Mouse (Mus musculus) forebrain, embryonic 11.5 days (tissue): ENCODE data around the gene Bag5. TPM values are rescaled to one million over a fixed set of nuclear protein-coding genes. Genes with fewer than 3 reads are reported as not detected.

Experiments used
- ATAC-seq: fragments of 200-750 bp; cut with Nextera tagmentation; replicated peaks from 2 replicates; pipeline ENCODE4 v1.8.0; 2017; ENCODE audit warnings: moderate TSS enrichment; ENCODE audit not compliant: low FRiP score
- DNase-seq: peaks from one replicate; pipeline ENCODE4 v3.0.0-alpha.2; 2017; ENCODE audit warnings: low spot score
- H3K27ac ChIP-seq: fragments of 300-500 bp; sonication (generic); 2 replicates; pipeline ENCODE4 v1.5.1; 2014; ENCODE audit warnings: low read depth, low read length
- H3K27me3 ChIP-seq: fragments of 300-500 bp; sonication (generic); 2 replicates; pipeline ENCODE4 v1.6.1; 2014; ENCODE audit warnings: mild to moderate bottlenecking, low read length, mixed read lengths; ENCODE audit not compliant: control insufficient read depth, insufficient read depth
- H3K36me3 ChIP-seq: fragments of 300-500 bp; sonication (generic); 2 replicates; pipeline ENCODE4 v1.6.1; 2014; ENCODE audit warnings: mild to moderate bottlenecking, low read length, moderate library complexity, mixed read lengths; ENCODE audit not compliant: control insufficient read depth, insufficient read depth
- H3K4me1 ChIP-seq: fragments of 300-500 bp; sonication (generic); replicated peaks from 2 replicates; pipeline ENCODE4 v1.6.1; 2014; ENCODE audit warnings: low read length, mixed read lengths; ENCODE audit not compliant: control insufficient read depth, insufficient read depth
- H3K4me2 ChIP-seq: fragments of 300-500 bp; sonication (generic); 2 replicates; pipeline ENCODE4 v1.6.1; 2014; ENCODE audit warnings: low read depth, mild to moderate bottlenecking, low read length, moderate library complexity, mixed read lengths; ENCODE audit not compliant: severe bottlenecking
- H3K4me3 ChIP-seq: fragments of 300-500 bp; sonication (generic); 2 replicates; pipeline ENCODE4 v1.5.1; 2014; ENCODE audit warnings: low read depth, low read length
- H3K9ac ChIP-seq: fragments of 300-500 bp; sonication (generic); 2 replicates; pipeline ENCODE4 v1.6.1; 2014; ENCODE audit warnings: low read length
- H3K9me3 ChIP-seq: fragments of 300-500 bp; sonication (generic); 2 replicates; pipeline ENCODE4 v1.6.1; 2016; ENCODE audit warnings: low read length, mixed read lengths; ENCODE audit not compliant: control insufficient read depth
- WGBS: fragments of 180-500 bp; shearing (Covaris S2); extraction: QIAGEN DNeasy Blood & Tissue Kit; methylation state at CpG from one replicate; pipeline ENCODE4 v1.1.7; 2014; 5-methylcytosine and 5-hydroxymethylcytosine counted together
- polyA plus RNA-seq: library from polyadenylated mRNA; unstranded; fragments of >200 nt; fragmentation: Nextera tagmentation; extraction: Ambion mirVana; gene quantifications from 2 replicates; pipeline ENCODE4 v1.2.1, GENCODE M21; 2014

Gene Bag5
- 65.2 and 67.7 TPM in 2 replicates for polyA plus RNA-seq

DNA sequence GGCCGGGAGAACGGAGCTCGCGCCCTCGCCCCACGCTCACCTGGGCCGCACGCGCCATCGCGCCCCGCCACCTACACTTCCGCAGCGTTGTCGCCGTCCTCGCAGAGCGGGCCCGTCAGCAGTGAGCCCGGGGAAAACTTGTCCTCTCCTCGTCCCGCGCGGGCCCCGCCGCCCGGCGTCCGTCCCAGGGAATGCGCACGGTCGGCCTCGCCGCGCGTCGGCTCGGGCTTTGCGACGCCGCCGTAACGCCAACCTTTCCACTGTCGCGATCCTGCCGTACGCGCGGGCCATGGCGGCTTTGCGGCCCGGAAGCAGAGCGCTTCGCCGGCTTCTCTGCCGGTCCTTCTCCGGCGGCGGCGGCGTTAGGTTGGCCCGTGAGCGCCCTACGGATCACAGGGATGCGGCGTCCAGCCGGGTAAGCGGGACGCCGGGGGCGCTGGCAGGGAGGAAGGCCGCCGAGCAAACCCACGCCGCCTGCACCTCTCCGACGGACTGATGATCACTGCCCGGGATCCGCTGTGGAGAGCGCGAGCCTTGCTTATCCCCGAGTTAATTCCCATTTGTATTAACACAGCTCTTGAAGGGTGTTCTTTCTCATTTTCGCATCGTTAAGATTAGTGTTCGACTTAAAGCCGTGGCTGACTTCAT lies at the start of gene Bag5, which contains the start of gene Apopt1:
Gene Bag5 (minus strand): TSS at position 254 of the 648 bp plus-strand sequence.
Gene Apopt1 (plus strand): TSS at position 258 of the 648 bp plus-strand sequence.
- peak within 1 kb of the TSS; percentile 99 for H3K4me3 ChIP-seq
- H3K4me2 ChIP-seq = peak within 1 kb of the TSS; percentile 79
- no peaks in the 10 kb centered on the region for H3K27me3 ChIP-seq
- H3K4me1 ChIP-seq = peaks cover 8% of the 10 kb centered on the region; the same call in 1 of the 2 replicates
- peak; percentile 95 for DNase-seq
- H3K27ac ChIP-seq = peak within 1 kb of the TSS; percentile 53
- H3K9me3 ChIP-seq = no peaks in the 10 kb centered on the region
- H3K9ac ChIP-seq = peak within 1 kb of the TSS; percentile 97
- ATAC-seq = peak; percentile 93
- peaks cover 10% of the 10 kb centered on the region; the same call in 1 of the 2 replicates for H3K36me3 ChIP-seq
- under 1% methylated on average over 86 of the region's 86 CpGs for WGBS

DNA sequence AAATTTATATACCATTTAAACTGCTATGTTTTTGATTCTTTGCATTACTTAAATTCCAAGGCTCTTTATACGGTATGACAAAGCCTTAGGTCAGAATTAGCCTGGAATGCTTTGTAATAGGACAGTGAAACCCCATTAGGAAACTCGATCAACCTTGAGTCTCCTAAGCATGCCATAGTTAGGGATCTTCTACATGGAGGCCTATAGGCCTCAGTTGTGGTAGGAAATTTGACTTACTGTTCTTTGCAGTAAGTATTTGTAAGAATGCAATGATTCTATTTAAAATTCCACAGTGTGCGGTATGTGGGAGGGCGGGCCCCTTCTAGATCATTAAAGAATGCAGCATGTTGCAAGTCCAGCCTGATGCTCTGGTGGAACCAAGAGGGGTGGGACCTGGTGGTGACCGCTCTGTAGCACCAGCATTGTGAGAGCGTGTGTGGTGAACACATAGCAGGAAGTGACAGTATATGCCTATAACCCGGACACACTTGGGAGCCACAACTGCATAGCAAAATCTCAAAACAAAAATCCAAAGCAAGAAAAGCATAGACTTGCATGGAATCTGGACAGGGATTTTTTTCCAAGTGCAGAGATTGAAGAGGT lies 47.4 kb upstream of the Bag5 start:
- H3K9ac ChIP-seq = peak overlapping the region; percentile 27; the same call in 1 of the 2 replicates
- no peak overlapping the region for H3K27ac ChIP-seq
- peak overlapping the region; percentile 92 for H3K4me3 ChIP-seq
- H3K9me3 ChIP-seq = no peaks in the 10 kb centered on the region
- WGBS = 78% methylated on average over 7 of the region's 7 CpGs
- no peak for DNase-seq
- H3K4me2 ChIP-seq = peak overlapping the region; percentile 98
- H3K36me3 ChIP-seq = no peaks in the 10 kb centered on the region
- no peaks in the 10 kb centered on the region for H3K27me3 ChIP-seq
- H3K4me1 ChIP-seq = peaks cover 9% of the 10 kb centered on the region; the same call in 1 of the 2 replicates
- ATAC-seq = no peak

DNA sequence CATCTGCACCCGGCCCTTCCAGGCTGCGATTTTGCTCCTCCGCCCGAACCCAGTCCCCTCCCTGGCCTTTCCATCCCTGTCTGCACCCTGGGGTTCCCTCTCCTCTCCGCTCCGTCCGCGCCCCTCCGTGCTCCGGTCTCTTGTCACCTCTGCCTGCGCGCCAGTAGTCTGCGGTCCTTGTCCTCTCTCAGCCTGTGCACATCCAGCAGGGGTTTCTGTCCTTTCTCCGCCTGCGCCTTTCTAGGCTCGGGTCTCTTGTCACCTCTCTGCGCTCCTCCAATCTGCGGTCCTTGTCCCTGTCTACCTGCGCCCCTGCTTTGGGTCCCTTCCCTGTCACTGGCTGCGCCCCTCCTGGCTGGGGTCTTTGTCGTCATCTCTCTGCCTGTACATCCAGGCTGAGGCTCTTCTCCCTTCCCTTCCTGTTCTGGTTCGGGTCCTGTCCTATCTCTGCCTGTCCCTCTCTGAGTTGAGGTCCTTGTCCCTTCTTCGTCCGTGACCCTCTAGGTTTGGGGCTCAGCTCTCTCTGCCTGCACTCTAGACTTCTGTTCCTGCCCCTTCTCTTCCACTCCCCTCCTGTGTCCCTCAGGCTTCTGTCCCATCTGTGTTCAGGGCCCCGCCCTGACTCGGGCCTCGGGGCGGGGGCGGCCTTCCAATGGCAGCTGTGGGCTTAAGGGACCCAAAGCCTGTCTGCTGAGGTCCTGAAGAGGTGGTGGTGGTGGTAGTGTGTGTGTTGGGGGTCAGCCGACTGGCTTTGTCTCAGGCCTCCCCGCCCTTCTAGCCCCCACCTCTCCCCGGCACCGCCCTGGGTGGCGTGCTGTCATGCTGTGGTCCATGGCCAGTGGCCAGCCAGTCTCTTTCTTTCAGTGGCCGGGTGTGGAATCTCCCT lies 46.4 kb upstream of the Bag5 start:
- Histone ChIP-seq H3K4me3 (peak overlapping the region; percentile 92), H3K9me3 (no peaks in the 10 kb centered on the region), H3K36me3 (no peaks in the 10 kb centered on the region), H3K9ac (peak overlapping the region; percentile 95), H3K4me2 (peak overlapping the region; percentile 98), H3K27ac (peak overlapping the region; percentile 79), H3K27me3 (no peaks in the 10 kb centered on the region), H3K4me1 (peaks cover 9% of the 10 kb centered on the region; the same call in 1 of the 2 replicates)
- ATAC-seq (peak; percentile 63), DNase-seq (peak; percentile 65)
- 2% methylated on average over 35 of the region's 35 CpGs for WGBS

DNA sequence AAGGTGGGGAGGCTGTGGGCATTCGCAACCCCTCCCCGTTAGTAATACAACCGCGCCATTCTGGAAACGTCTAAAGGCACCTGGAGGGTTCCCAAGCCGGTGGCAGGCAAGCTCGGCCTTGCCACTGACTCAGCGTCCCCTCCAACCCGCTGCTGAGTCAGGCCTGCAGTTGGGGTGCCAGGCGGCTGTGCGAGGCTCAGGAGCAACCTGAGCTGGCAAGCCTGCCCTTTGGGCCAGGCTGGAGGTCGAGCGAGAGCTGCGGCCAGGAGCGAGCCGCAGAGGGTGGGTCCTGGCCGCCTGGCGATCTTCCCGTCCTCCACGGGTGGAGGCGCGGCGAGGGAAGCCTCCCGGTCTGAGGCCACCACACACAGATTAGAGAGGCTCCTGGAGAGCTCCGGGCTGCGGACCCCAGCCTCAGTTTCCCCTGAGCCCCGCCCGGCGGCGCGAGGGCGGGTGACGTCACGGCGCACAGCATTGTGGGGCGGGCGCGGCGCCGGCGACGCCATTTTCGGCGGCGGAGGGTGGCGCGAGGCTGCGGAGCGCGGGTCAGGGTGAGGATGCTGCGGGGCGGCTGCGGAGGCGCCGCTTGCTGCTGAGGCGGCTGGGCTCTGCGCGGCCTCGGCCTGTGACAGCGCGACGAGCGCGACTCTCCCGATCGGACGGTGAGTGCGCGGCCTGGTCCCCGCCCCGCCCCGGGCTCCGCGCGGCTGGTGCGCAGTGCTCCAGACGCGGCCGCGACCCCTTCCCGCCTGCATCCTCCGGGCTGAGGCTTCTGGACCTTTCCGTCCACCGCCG lies 45.5 kb upstream of the Bag5 start, which contains the start of gene Klc1:
Gene Klc1 (plus strand): TSS at position 469 of the 795 bp plus-strand sequence.
- peaks cover 9% of the 10 kb centered on the region; the same call in 1 of the 2 replicates for H3K4me1 ChIP-seq
- no peaks in the 10 kb centered on the region for H3K36me3 ChIP-seq
- no peaks in the 10 kb centered on the region for H3K27me3 ChIP-seq
- peak within 1 kb of the TSS; percentile 98 for H3K4me2 ChIP-seq
- ATAC-seq = peak; percentile 81
- peak within 1 kb of the TSS; percentile 79 for H3K27ac ChIP-seq
- peak within 1 kb of the TSS; percentile 92 for H3K4me3 ChIP-seq
- peak; percentile 89 for DNase-seq
- no peaks in the 10 kb centered on the region for H3K9me3 ChIP-seq
- under 1% methylated on average over 78 of the region's 85 CpGs for WGBS
- H3K9ac ChIP-seq = peak within 1 kb of the TSS; percentile 95

DNA sequence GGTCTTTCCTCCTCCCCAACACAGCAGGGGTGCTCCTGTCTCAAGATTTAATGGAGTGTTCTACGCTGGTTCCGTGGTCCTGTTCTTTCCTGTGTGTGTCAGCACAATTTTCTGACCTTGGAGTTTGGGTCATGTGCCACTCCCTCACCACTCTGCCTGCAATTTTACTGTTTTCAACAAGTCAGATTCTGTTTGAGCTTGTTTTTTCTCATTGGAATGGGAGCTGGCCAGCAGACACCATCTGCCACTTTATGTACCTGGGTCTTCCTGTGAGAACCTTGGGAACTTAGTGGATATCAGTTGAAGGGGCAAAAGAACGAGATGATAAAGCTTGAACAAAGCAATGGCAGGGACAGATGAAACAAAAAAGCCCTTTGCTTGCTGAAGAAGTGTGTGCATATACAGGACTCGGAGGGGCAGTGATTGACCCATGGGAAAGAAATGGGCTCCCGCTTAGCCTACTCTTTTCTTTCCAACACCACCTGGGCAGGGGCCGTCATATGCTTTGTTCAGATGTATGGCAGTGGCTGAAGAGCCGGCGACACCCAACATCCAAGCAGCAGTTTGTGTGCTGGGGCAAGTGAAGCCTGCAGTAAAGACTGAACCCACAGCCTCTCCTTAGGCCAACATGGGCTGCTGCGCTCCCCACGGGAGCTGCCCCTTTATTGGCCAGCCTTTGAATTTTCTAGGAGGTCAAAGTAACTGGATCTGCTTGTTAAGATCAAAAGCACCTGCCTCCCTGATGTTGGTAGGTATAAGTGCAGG lies 44.7 kb upstream of the Bag5 start:
- ATAC-seq (no peak), DNase-seq (no peak)
- Histone ChIP-seq H3K36me3 (no peaks in the 10 kb centered on the region), H3K4me3 (peak overlapping the region; percentile 92), H3K27me3 (no peaks in the 10 kb centered on the region), H3K4me1 (peaks cover 9% of the 10 kb centered on the region; the same call in 1 of the 2 replicates), H3K9ac (peak overlapping the region; percentile 95), H3K27ac (peak overlapping the region; percentile 79; the same call in 1 of the 2 replicates), H3K4me2 (peak overlapping the region; percentile 98), H3K9me3 (no peaks in the 10 kb centered on the region)
- WGBS = 51% methylated on average over 10 of the region's 10 CpGs

DNA sequence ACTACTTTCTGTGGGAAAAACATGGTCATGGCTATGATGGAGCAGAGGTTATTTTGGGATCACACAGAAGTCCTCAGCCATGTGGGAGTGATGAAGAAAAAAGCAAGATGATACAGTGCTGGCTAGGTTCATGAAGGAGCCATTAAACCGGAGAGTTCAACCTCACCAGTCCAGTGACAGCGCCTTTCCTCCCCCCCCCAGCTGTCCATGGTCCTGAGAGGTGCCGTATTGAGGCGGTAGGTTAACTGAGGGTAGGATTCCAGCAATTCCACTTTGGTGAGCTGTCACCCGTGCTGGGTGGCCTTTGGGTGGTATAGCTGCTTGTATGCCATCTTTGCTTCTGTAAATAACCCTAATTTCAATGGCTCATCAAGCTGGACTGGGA lies 43.6 kb upstream of the Bag5 start:
- Histone ChIP-seq H3K36me3 (no peaks in the 10 kb centered on the region), H3K4me1 (peaks cover 9% of the 10 kb centered on the region; the same call in 1 of the 2 replicates), H3K9ac (no peak overlapping the region), H3K27me3 (no peaks in the 10 kb centered on the region), H3K27ac (no peak overlapping the region), H3K4me2 (no peak overlapping the region), H3K9me3 (no peaks in the 10 kb centered on the region), H3K4me3 (no peak overlapping the region)
- WGBS = 66% methylated on average over 5 of the region's 5 CpGs
- DNase-seq (no peak), ATAC-seq (no peak)

DNA sequence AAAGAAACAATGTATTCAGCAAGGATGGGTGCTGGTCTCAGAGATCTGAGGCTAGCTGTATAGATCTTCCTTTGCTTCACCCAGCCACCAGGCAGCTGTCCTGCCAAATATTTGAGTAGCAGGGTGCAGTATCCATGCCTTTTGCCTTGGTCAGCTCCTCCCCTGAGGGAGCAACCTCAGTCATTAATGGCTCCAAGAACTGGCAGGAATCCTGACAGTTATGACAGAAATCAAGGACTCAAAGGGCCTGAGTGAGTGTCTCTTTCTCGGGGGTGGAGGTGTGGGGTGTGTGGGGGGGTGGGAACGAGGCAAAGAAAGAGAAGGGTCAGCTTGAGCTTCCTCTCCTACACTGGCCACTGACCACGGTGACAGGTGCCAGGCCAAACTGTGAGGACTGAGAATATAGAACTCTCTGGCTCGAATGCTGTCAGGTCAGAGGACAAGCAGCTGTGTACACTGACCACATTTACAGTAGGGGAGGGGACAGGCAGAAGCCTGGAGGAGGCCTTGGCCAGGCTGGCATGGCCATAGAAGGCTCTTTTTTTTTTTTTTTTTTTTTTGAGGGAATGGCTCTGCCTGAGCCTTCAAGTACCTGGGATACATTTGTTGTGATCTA lies 43.1 kb upstream of the Bag5 start:
- 78% methylated on average over 4 of the region's 4 CpGs for WGBS
- H3K4me1 ChIP-seq = peaks cover 9% of the 10 kb centered on the region; the same call in 1 of the 2 replicates
- no peaks in the 10 kb centered on the region for H3K27me3 ChIP-seq
- DNase-seq = no peak
- no peak overlapping the region for H3K9ac ChIP-seq
- no peaks in the 10 kb centered on the region for H3K36me3 ChIP-seq
- ATAC-seq = no peak
- no peak overlapping the region for H3K4me3 ChIP-seq
- no peaks in the 10 kb centered on the region for H3K9me3 ChIP-seq
- no peak overlapping the region for H3K4me2 ChIP-seq
- no peak overlapping the region for H3K27ac ChIP-seq
